Comparison of ENCODE assay signal across 7 mouse cellular contexts in genomic region chr9:21356981-21357718, GRCm38 (mm10). TPM values are rescaled to one million over a fixed set of nuclear protein-coding genes. Genes with fewer than 3 reads are reported as not detected.
DNase-seq lines count a peak whose midpoint lies in the region; ATAC-seq and TF ChIP-seq lines count a peak whose summit lies in the region.

No protein-coding gene starts in this region.

- POLR2A ChIA-PET in Patski (lab: Charles Lee), result interaction anchor here (0.6 to 2.2 kb wide), 8 partner anchors 11 to 91 kb away, joined by 3 to 13 read pairs (median 4); no protein-coding TSS in a partner anchor

- no peak overlapping the region for H3K4me2 ChIP-seq in forebrain, embryonic 16.5 days (ENCODE audit: low read length)

- in situ Hi-C loops in Patski (cut with MboI; ENCODE audit: low pct_unique_long_range_greater_than_20kb), result no loop called here

- intact Hi-C loops in left cerebral cortex, adult 2 months (cut with DNase I), result loop anchor here (1.0 kb wide), 1 partner anchor 44 kb away; no protein-coding TSS in a partner anchor

- no peaks in the 10 kb centered on the region for H3K9me3 ChIP-seq in forebrain, embryonic 16.5 days (ENCODE audit: control insufficient read depth, low read length)

- H3K27ac ChIP-seq in forebrain, embryonic 16.5 days (ENCODE audit: low read length), result no peak overlapping the region
- H3K27ac ChIP-seq in left cerebral cortex, adult 2 months, result no peak overlapping the region

- no peak for ATAC-seq in Patski
- peak; percentile 59 for ATAC-seq in forebrain, embryonic 16.5 days

- no peak for DNase-seq in Patski (ENCODE audit: low read depth, low spot score)
- peak; percentile 74 for DNase-seq in c-Kit-positive CD71-positive TER-119-positive erythroid progenitor cells, embryonic 14.5 days (ENCODE audit: low spot score)
- DNase-seq in hindlimb bud, embryonic 11.5 days (ENCODE audit: extremely low spot score, low read depth, low spot score), result peak; percentile 88
- peak; percentile 49 to 52 for DNase-seq in left cerebral cortex, adult 2 months (ENCODE audit: extremely low spot score in 1 of 2, low spot score in 2 of 2)
- DNase-seq in lung, postnatal 36 days, result peak; percentile 91
- peak; percentile 70 for DNase-seq in right cerebral cortex, postnatal 14 days

- no peak overlapping the region for H3K4me3 ChIP-seq in forebrain, embryonic 16.5 days (replicated peaks; ENCODE audit: low read length)
- H3K4me3 ChIP-seq in left cerebral cortex, adult 2 months, result no peak overlapping the region

- CTCF ChIA-PET in Patski (lab: Charles Lee), result interaction anchor here (0.7 to 5.3 kb wide), 28 partner anchors 8 to 134 kb away, joined by 3 to 74 read pairs (median 6); partner anchors contain the start of genes Cdkn2d and Slc44a2

- peak; percentile 78 for TF ChIP-seq CTCF in Patski (IDR thresholded peaks at IDR 0.05)
- TF ChIP-seq CTCF in left cerebral cortex, adult 2 months (IDR thresholded peaks at IDR 0.05), result peak; percentile 65

- WGBS in forebrain, embryonic 16.5 days, result 0% methylated on average over 1 of the region's 1 CpGs

- H3K27me3 ChIP-seq in Patski, result no peaks in the 10 kb centered on the region
- H3K27me3 ChIP-seq in forebrain, embryonic 16.5 days (replicated peaks; ENCODE audit: control insufficient read depth, insufficient read depth, low read length), result no peaks in the 10 kb centered on the region

- 0 out of 2 replicates have a peak, but pooled peaks cover 7% of the 10 kb centered on the region for H3K36me3 ChIP-seq in forebrain, embryonic 16.5 days (ENCODE audit: control insufficient read depth, insufficient read depth)

- no peak overlapping the region for H3K9ac ChIP-seq in forebrain, embryonic 16.5 days (replicated peaks; ENCODE audit: low read depth, low read length)

- H3K4me1 ChIP-seq in forebrain, embryonic 16.5 days (replicated peaks; ENCODE audit: control insufficient read depth, insufficient read depth, low read length), result no peaks in the 10 kb centered on the region

RNA-seq across cellular contexts. Expression of gene Ilf3, which starts 10.5 kb away (rescaled TPM):
- 110 TPM for polyA plus RNA-seq in Patski (2021)
- polyA plus RNA-seq in forebrain, embryonic 16.5 days (2015; fragmentation: Nextera tagmentation; extraction: Ambion mirVana), result 309 and 325 TPM in 2 replicates
- total RNA-seq in left cerebral cortex, adult 2 months (2021), result 10 to 100 TPM; 83.8 TPM

RNA-seq across cellular contexts. Expression of gene Slc44a2, which starts 36.7 kb away (rescaled TPM):
- 245 TPM for polyA plus RNA-seq in Patski (2021)
- polyA plus RNA-seq in forebrain, embryonic 16.5 days (2015; fragmentation: Nextera tagmentation; extraction: Ambion mirVana), result 86.2 and 88.7 TPM in 2 replicates
- 10 to 100 TPM; 47.5 to 53.6 TPM for total RNA-seq in left cerebral cortex, adult 2 months (2021)

RNA-seq across cellular contexts. Expression of gene Ap1m2, which starts 45.0 kb away (rescaled TPM):
- not detected for polyA plus RNA-seq in Patski (2021)
- polyA plus RNA-seq in forebrain, embryonic 16.5 days (2015; fragmentation: Nextera tagmentation; extraction: Ambion mirVana), result 1.8 and 2.9 TPM in 2 replicates
- total RNA-seq in left cerebral cortex, adult 2 months (2021), result 1 to 10 TPM; 1.2 to 2.4 TPM

RNA-seq across cellular contexts. Expression of gene Qtrt1, which starts 54.5 kb away (rescaled TPM):
- polyA plus RNA-seq in Patski (2021), result 30.2 TPM
- polyA plus RNA-seq in forebrain, embryonic 16.5 days (2015; fragmentation: Nextera tagmentation; extraction: Ambion mirVana), result 48.4 and 53.8 TPM in 2 replicates
- 10 to 100 TPM; 26.2 to 35.7 TPM for total RNA-seq in left cerebral cortex, adult 2 months (2021)
